Mouse (Mus musculus) MEL (cell line): ENCODE data around the gene Slu7. TPM values are rescaled to one million over a fixed set of nuclear protein-coding genes. Genes with fewer than 3 reads are reported as not detected.

Experiments used
- DNase-seq: peaks from one replicate; pipeline ENCODE4 v3.0.0; 2011; ENCODE audit warnings: low read depth, low spot score
- H3K27ac ChIP-seq: 2 replicates; pipeline ENCODE4 v1.5.1; 2012; ENCODE audit warnings: low read depth, mild to moderate bottlenecking, control low read depth, low read length, moderate library complexity; ENCODE audit not compliant: control insufficient read depth
- H3K27me3 ChIP-seq, 2 experiments: fragments of 150-350 bp in 1 of 2; sonication (generic) in 1 of 2; 2 replicates each; pipeline ENCODE4 v1.6.1; 2012; ENCODE audit warnings: low read length in 2 of 2, mild to moderate bottlenecking in 2 of 2, improper control_type of control experiment in 1 of 2, moderate library complexity in 1 of 2; ENCODE audit not compliant: insufficient read depth in 2 of 2, control insufficient read depth in 1 of 2
- H3K36me3 ChIP-seq, 2 experiments: 2 replicates each; pipeline ENCODE4 v1.6.1; 2012 to 2014; ENCODE audit warnings: low read length in 2 of 2, improper control_type of control experiment in 1 of 2, inconsistent platforms in 1 of 2, mild to moderate bottlenecking in 1 of 2; ENCODE audit not compliant: insufficient read depth in 2 of 2, control insufficient read depth in 1 of 2
- H3K4me1 ChIP-seq, 2 experiments: fragments of 150-350 bp in 1 of 2; sonication (generic) in 1 of 2; 2 replicates each; pipeline ENCODE4 v1.6.1; 2012; ENCODE audit warnings: low read length in 2 of 2, improper control_type of control experiment in 1 of 2, mild to moderate bottlenecking in 1 of 2; ENCODE audit not compliant: insufficient read depth in 2 of 2, control insufficient read depth in 1 of 2
- H3K4me3 ChIP-seq, 2 experiments: fragments of 150-350 bp in 1 of 2; sonication (generic) in 1 of 2; 2 replicates each; pipeline ENCODE4 v1.5.1; 2012; ENCODE audit warnings: low read depth in 2 of 2, low read length in 2 of 2, mild to moderate bottlenecking in 2 of 2, moderate library complexity in 2 of 2, control low read depth in 1 of 2, improper control_type of control experiment in 1 of 2; ENCODE audit not compliant: control insufficient read depth in 1 of 2, insufficient read depth in 1 of 2
- H3K79me2 ChIP-seq: 2 replicates; pipeline ENCODE4 v1.6.1; 2012; ENCODE audit warnings: mild to moderate bottlenecking, low read length, moderate library complexity; ENCODE audit not compliant: control insufficient read depth, poor library complexity, insufficient read depth
- H3K9ac ChIP-seq: 2 replicates; pipeline ENCODE4 v1.6.1; 2012; ENCODE audit warnings: low read depth, mild to moderate bottlenecking, control low read depth, low read length, moderate library complexity; ENCODE audit not compliant: control insufficient read depth, poor library complexity, severe bottlenecking
- H3K9me3 ChIP-seq: fragments of 150-350 bp; sonication (generic); replicated peaks from 2 replicates; pipeline ENCODE4 v1.6.1; 2012; ENCODE audit warnings: mild to moderate bottlenecking, low read length, improper control_type of control experiment, moderate library complexity; ENCODE audit not compliant: insufficient read depth
- CTCF ChIP-seq, 3 experiments: IDR thresholded peaks in 2 of 3; conservative IDR thresholded peaks in 1 of 3; 2 replicates each; pipeline ENCODE4 v1.5.1; 2011 to 2012; ENCODE audit warnings: low read length in 3 of 3, low read depth in 2 of 3, mild to moderate bottlenecking in 2 of 3, improper control_type of control experiment in 1 of 3, inconsistent platforms in 1 of 3, mixed read lengths in 1 of 3, moderate library complexity in 1 of 3; ENCODE audit not compliant: control insufficient read depth in 1 of 3, insufficient read depth in 1 of 3, poor library complexity in 1 of 3, severe bottlenecking in 1 of 3
- ELF1 ChIP-seq: IDR thresholded peaks from 2 replicates; pipeline ENCODE4 v1.6.1; 2014; ENCODE audit warnings: low read depth, mild to moderate bottlenecking, inconsistent platforms, low read length, improper control_type of control experiment, moderate library complexity
- EP300 ChIP-seq, 2 experiments: IDR thresholded peaks; 2 replicates each; pipeline ENCODE4 v1.6.1; 2011; ENCODE audit warnings: improper control_type of control experiment in 2 of 2, low read length in 2 of 2, low read depth in 1 of 2, mild to moderate bottlenecking in 1 of 2
- GATA1 ChIP-seq: IDR thresholded peaks from 2 replicates; pipeline ENCODE4 v1.6.1; 2011; ENCODE audit warnings: low read depth, low read length, improper control_type of control experiment
- HCFC1 ChIP-seq: IDR thresholded peaks from 2 replicates; pipeline ENCODE4 v1.6.1; 2012; ENCODE audit warnings: low read depth, mild to moderate bottlenecking, inconsistent platforms, low read length, improper control_type of control experiment, moderate library complexity
- JUND ChIP-seq: IDR thresholded peaks from 2 replicates; pipeline ENCODE4 v1.6.1; 2011; ENCODE audit warnings: low read depth, mild to moderate bottlenecking, improper control_type of control experiment, low read length
- MAFK ChIP-seq: IDR thresholded peaks from 2 replicates; pipeline ENCODE4 v1.6.1; 2011; ENCODE audit warnings: low read depth, mild to moderate bottlenecking, low read length, improper control_type of control experiment, borderline replicate concordance
- MAZ ChIP-seq: IDR thresholded peaks from 2 replicates; pipeline ENCODE4 v1.6.1; 2012; ENCODE audit warnings: low read depth, mild to moderate bottlenecking, inconsistent platforms, low read length, improper control_type of control experiment
- MEF2A ChIP-seq: IDR thresholded peaks from 2 replicates; pipeline ENCODE4 v1.6.1; 2014; ENCODE audit warnings: low read depth, mild to moderate bottlenecking, inconsistent platforms, low read length, improper control_type of control experiment; ENCODE audit not compliant: poor library complexity, insufficient replicate concordance, severe bottlenecking; ENCODE audit errors: extremely low read depth
- MYC ChIP-seq: IDR thresholded peaks from 2 replicates; pipeline ENCODE4 v1.6.1; 2011; ENCODE audit warnings: low read depth, mild to moderate bottlenecking, low read length, improper control_type of control experiment, moderate library complexity
- NRF1 ChIP-seq: IDR thresholded peaks from 2 replicates; pipeline ENCODE4 v1.6.1; 2014; ENCODE audit warnings: low read depth, mild to moderate bottlenecking, inconsistent platforms, low read length, improper control_type of control experiment, moderate library complexity; ENCODE audit not compliant: poor library complexity, insufficient read depth, severe bottlenecking
- POLR2A ChIP-seq, 2 experiments: IDR thresholded peaks; 2 replicates each; pipeline ENCODE4 v1.6.1; 2011 to 2012; ENCODE audit warnings: low read length in 2 of 2, mild to moderate bottlenecking in 2 of 2, control low read depth in 1 of 2, improper control_type of control experiment in 1 of 2, low read depth in 1 of 2, moderate library complexity in 1 of 2; ENCODE audit not compliant: control insufficient read depth in 1 of 2, insufficient read depth in 1 of 2, poor library complexity in 1 of 2
- POLR2AphosphoS2 ChIP-seq: IDR thresholded peaks from 2 replicates; pipeline ENCODE4 v1.6.1; 2011; ENCODE audit warnings: low read length, improper control_type of control experiment
- SMC3 ChIP-seq: IDR thresholded peaks from 2 replicates; pipeline ENCODE4 v1.6.1; 2011; ENCODE audit warnings: low read depth, low read length, improper control_type of control experiment
- UBTF ChIP-seq: IDR thresholded peaks from 2 replicates; pipeline ENCODE4 v1.6.1; 2012; ENCODE audit warnings: low read depth, mild to moderate bottlenecking, inconsistent platforms, low read length, improper control_type of control experiment, moderate library complexity, borderline replicate concordance; ENCODE audit not compliant: insufficient read depth
- ZKSCAN1 ChIP-seq: IDR thresholded peaks from 2 replicates; pipeline ENCODE4 v1.6.1; 2012; ENCODE audit warnings: low read depth, mild to moderate bottlenecking, inconsistent platforms, low read length, improper control_type of control experiment, moderate library complexity
- ZMIZ1 ChIP-seq: IDR thresholded peaks from 2 replicates; pipeline ENCODE4 v1.6.1; 2012; ENCODE audit warnings: low read depth, mild to moderate bottlenecking, inconsistent platforms, low read length, improper control_type of control experiment, moderate library complexity
- polyA plus RNA-seq, 2 experiments: library from polyadenylated mRNA; stranded (reverse) in 1 of 2; unstranded in 1 of 2; fragments of >175 nt in 1 of 2; fragments of >200 nt in 1 of 2; gene quantifications; 2 replicates each; pipeline versions ENCODE4 v1.2.1 to v1.2.4; 2012; ENCODE audit warnings: low replicate concordance in 2 of 2, low read depth in 1 of 2; ENCODE audit not compliant: insufficient read length in 2 of 2, insufficient read depth in 1 of 2, missing spikeins in 1 of 2
- total RNA-seq: library from RNA; depleted of rRNA; stranded (reverse); fragments of 300-350 nt; gene quantifications from 2 replicates; pipeline ENCODE4 v1.2.3, GENCODE M21; 2012

Slu7 gene
- total and polyA plus RNA-seq, 3 experiments = 41.6 to 149 (median 46.0) TPM

DNA sequence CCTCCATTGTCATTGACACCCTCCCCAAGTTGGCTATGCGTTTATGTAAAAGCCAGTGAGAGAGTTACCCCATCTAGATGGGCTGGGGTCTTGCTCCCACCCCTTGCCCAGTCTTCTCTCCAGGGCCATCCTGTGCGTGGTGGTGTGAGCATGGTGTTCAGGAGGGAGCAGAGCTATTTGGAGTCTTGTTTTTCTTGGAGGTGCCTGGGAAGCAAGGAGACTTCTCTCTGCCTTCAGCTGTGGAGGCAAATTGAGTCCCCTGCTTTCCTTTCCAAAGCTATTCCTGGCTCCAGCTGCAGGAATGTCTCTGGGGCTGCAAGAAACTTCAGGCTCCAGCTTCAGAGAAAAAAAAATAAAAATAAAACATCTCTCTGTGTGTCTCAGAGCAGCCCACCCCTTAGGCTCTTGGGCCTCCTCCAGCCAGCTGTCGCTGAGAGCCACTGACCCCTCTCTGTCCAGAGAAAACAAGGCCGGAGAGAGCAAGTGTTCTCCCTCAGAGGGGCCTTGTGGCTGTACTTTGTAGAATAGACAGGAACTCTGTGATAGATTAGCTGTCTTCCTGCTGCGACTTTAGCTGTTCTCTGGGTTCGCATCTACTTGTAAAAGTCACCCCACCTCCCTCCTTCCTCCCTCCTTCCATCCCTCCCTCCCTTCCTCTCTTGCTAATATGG is 49.7 kb downstream of the Slu7 start:
- no peak overlapping the region for H3K9ac ChIP-seq

DNA sequence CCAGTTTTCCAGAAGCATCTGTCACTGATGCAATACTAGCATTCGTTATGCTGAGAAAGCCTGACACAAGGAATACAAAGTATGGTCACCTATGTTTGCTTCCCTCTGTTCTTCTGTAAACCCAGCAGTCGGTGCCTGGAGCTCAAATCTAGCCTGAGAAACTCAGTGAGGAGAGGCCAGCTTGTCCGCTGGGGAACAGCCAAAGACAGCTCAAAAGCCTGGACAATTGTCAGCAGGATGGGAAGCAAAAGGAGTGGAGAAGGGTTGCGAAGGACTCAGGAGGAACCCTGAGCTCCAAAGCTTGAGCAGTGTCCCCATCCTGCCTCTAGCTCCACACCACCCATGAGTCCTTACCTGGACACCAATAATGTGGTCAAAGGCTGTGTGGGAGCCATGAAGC is 50.5 kb downstream of the Slu7 start:
- H3K27ac ChIP-seq = no peak overlapping the region
- no peaks in the 10 kb centered on the region for H3K36me3 ChIP-seq
- peaks cover 2 to 23% of the 10 kb centered on the region in 2 experiments; a peak in 3 of 4 replicates for H3K27me3 ChIP-seq
- TF ChIP-seq POLR2A (IDR thresholded peaks at IDR 0.05; ENCODE audit: control insufficient read depth in 1 of 2, insufficient read depth in 1 of 2, low read depth in 1 of 2, low read length in 2 of 2, poor library complexity in 1 of 2) (no peak), SMC3 (no peak), EP300 (IDR thresholded peaks at IDR 0.05; ENCODE audit: low read depth in 1 of 2, low read length in 2 of 2) (no peak), CTCF (IDR thresholded peaks at IDR 0.05 in 2 of 3, conservative IDR thresholded peaks at IDR 0.05 in 1 of 3; ENCODE audit: control insufficient read depth in 1 of 3, insufficient read depth in 1 of 3, low read depth in 2 of 3, low read length in 3 of 3, poor library complexity in 1 of 3, severe bottlenecking in 1 of 3) (no peak), MAFK (no peak), MAZ (no peak), ELF1 (no peak), ZMIZ1 (no peak), NRF1 (no peak), GATA1 (no peak), MYC (no peak), MEF2A (no peak), POLR2AphosphoS2 (no peak), UBTF (no peak), JUND (no peak)
- no peak overlapping the region for H3K4me3 ChIP-seq
- no peak for DNase-seq
- no peak overlapping the region for H3K9ac ChIP-seq
- no peaks in the 10 kb centered on the region for H3K79me2 ChIP-seq
- no peaks in the 10 kb centered on the region for H3K4me1 ChIP-seq
- H3K9me3 ChIP-seq = no peaks in the 10 kb centered on the region

More for the DNA sequence above, 49.7 kb downstream of the Slu7 start:
- H3K36me3 ChIP-seq = no peaks in the 10 kb centered on the region
- TF ChIP-seq HCFC1 (no peak), ZKSCAN1 (no peak), POLR2AphosphoS2 (no peak), JUND (no peak)
- TF ChIP-seq, all 39 proteins: peak for 0
- no peaks in the 10 kb centered on the region for H3K9me3 ChIP-seq
- H3K79me2 ChIP-seq = no peaks in the 10 kb centered on the region
- no peak overlapping the region for H3K4me3 ChIP-seq
- H3K27ac ChIP-seq = no peak overlapping the region
- no peaks in the 10 kb centered on the region for H3K4me1 ChIP-seq
- no peak for DNase-seq
- peaks cover 2 to 26% of the 10 kb centered on the region in 2 experiments; a peak in 3 of 4 replicates for H3K27me3 ChIP-seq
